Mouse (Mus musculus) lung, postnatal 36 days (tissue): Measurements from ENCODE around the gene Psmc1.

Source experiments
- DNase-seq: peaks from one replicate; pipeline ENCODE4 v3.0.0; 2022; ENCODE audit warnings: mixed read lengths

Gene Psmc1

DNA sequence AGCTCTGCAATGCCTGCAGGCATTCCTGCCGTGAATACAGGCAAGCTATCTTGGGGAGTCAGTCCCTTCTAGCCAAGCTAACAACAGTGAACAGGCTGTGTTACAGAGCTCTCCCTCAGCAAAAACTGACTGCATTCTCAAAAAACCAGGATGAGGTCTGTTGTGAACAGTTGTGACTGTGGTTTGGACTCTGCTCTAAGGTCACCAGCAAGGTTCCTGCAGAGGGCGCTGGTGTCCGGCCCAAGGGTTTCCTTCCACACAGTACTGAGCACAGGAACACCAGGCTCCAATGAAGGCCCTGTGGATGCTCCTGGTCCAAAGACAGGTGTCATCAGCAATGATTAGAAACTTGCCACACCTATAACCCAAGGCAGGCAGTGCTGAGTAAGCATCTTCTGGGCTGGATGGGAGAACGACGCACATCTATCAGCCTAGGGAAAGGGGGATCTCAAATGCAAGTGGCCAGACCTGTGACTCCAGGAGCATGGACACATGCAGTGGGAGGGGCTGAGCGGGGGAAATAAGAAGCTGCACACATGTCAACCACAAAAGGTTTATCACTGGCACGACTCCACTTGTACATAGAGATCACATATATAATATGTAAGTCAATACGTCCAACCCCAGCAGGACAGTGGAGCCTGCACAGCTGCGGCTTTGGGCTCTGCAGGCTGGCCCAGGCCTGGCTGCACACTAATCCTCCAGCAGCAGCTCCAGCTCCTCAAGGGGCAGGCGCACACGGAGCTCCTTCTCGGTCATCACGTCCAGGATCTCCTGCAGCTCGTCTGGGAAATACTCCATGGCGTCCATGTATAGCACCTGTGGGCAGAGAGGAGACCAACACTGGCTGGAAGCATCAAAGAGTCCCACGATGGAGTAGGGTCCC is 15.2 kb downstream of the Psmc1 start:
- no peak for DNase-seq

DNA sequence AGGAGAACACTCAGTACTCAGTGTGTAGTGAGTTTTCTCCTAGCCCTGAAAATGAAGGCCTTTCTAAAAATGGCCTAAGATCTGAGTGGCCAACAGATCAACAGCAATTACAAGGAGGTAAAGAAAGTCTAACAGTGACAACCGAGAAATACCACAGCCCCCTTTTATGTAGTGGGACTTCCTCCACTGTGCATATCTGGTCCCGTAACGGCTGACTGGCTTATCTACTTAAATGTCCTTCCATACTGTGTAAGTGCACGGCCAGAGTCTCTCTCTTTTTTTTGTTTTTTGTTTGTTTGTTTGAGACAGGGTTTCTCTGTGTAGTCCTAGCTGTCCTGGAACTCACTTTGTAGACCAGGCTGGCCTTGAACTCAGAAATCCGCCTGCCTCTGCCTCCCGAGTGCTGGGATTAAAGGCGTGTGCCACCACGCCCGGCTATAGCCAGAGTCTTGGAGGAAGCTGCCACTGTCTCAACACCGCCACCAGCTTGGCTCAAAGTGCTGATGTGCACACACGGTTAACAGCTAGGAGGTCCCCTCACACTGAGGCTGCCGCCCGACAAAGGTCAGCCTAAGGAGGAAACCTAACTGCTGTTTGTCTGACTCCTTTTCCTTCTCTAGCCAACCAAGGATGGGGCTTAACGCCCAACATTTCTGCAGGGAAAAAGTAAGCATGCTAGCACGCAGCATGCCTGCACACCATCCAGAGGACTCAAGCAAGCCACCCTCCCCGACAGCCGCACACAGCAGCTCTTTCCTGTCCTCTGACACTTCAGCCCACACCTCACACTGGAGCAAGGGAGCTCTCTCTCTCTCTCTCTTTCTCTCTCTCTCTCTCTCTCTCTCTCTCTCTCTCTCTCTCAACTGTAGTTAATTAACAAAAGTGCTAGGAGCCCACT is 17.3 kb downstream of the Psmc1 start:
- DNase-seq: peak; percentile 66

DNA sequence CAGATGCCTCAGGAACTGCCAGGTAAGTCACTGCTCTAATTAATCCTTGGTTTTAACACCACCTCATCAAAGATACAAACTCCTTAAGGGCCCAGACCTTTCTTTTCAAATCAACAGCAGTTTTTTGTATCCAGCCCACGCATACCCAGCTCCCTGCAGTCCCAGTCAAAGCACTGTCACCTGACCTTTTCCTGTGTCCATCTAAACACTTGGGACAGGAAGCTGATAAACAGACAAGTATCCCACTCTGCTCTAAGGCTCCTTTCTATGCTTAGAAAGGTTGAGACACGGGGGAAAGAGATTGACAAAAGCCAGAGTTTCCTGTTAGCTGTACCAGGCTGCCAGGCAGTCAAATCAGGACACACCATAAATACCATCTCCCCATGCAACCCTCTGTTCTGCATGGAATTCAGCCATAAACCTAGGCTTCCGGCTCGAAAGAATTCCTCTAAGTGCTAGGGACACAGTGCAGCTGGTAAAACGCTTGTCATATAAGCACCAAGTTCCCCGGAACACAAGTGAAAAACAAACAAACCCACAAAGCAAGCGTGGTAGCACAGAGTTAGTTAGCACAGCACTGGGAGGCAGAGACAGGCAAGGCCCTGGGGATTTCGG is 18.0 kb downstream of the Psmc1 start:
- DNase-seq: peak; percentile 87

DNA sequence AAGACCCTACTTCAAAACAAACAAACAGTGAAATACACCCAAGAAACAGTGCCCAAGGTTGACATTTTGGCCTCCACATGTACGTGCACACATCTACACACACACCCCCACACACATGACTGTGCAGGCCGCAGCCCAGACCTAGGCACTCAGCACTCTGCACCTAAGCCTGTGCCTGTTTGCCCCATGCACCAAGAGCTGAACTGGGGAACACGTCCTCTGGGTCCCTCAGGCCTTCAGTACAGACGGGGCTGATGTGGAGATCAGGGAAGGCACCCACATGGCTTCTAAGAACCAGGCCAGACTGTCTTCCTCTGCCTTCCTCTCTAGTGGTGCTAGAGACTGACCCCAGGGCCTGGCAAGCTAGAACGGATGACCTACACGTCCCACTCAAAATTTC is 18.6 kb downstream of the Psmc1 start:
- no peak for DNase-seq

DNA sequence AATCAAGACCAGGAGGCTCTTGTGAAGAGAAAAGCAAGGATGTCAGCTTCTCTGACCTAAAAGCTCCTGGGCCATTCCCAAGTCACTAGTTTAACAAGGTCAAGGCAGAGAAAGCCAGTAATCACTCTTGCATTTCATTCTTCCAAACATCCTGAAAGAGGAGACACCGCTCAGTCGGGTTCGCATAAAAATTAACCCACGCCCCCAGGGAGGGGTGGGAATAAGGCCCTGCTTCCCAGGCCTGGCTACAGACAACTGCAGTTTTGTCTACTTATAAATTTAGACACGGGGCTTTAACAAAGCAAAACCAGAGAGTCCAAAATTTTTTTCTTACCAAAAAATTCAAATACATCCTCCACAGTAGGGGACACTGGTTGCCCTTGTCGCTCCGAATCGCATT is 19.0 kb downstream of the Psmc1 start:
- DNase-seq: no peak

DNA sequence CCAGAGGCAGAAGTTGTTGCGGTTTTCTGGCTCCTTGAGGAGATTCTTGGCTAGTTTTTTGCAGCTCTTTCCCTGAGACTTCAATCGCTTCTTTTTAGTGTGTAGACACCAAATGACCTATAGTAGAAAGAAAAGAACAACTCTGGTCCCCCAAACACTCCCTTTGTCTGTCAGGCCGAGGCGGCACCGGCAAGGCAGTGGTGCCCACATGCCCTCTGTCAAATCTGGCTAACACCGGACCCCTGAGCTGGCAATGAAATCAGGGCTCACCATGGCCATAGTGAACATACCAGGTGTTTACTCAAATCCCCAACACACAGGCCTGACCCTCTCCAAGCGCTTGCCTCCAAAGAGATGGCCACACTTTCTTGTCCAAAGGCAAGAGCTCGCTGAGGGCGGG is 21.2 kb downstream of the Psmc1 start:
- DNase-seq: no peak

DNA sequence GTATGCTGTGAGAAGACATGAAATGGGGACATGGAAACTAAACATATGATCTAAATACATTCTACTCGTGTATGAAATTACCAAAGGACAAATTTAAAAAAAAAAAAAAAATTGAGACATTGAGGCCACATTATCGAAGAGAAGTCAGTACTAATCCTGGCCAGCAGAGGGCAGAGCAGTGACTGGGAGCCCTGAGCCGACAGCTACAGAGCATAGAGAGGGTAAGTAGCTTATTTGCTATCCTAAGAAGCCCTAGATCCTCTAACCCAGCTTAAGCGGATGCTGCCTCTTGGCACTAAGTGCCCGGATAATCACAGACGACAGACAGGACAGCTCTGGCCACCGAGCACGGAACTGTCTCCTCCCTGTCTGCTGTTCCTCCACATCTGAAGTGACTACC is 21.7 kb downstream of the Psmc1 start:
- peak; percentile 80 for DNase-seq

- DNase-seq: no peak
Measured at GRCm38 (mm10) chr12:100134395-100134936, 24.5 kb downstream of the Psmc1 start.

- DNase-seq: no peak
Measured at GRCm38 (mm10) chr12:100135117-100135516, 25.2 kb downstream of the Psmc1 start.

DNA sequence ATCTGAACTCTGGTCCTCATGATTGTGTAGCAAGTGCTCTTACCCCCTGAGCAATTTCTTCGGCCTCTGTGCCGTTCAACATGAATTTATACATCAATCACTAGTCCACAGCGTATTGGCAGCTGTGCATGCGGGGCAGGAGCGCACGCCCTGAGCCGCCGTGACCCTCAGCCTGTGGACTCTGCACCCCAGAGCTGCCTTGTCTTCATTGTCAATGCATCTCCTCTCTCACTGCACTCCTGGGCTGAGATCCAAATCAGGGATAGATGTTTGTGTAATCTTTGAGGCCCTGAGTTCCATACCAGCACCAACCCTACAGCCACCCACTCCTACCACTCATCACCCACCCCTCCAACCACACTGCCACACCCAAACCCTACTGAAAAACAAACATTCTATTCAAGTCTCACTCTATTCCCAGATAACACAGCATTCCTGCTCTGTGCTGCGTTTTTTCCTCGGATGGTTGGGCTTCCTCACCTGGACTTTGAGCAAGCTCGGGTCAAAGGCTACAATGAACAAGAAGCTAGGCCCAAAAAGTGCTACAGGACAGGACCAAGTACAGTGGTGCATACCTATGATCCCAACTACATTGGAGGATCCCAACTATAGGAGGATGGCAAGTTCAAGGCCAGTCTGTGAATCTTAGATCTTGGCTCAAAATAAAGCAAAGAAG is 33.0 kb downstream of the Psmc1 start:
- no peak for DNase-seq

DNA sequence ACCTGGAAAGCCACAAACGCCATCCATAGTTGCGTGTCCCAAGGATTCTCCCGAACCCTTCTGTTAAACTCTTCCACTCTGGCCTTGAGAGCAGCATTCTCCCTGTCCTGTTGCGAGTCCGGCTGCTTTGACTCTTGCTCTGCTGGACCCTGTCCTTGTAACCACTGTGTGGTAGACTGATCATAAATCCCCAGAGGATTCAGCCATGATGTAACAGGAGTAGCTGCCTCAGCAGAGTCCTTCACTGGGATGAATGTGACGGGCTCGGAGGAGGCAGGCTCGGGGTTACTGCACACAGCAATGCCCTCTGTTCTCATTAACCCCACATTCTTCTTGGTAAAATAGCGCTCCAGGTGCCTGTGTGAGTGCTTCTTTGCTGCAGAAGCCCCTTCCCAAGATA is 33.8 kb downstream of the Psmc1 start:
- no peak for DNase-seq

- peak; percentile 54 for DNase-seq
Measured at GRCm38 (mm10) chr12:100144269-100144668, 34.3 kb downstream of the Psmc1 start.

DNA sequence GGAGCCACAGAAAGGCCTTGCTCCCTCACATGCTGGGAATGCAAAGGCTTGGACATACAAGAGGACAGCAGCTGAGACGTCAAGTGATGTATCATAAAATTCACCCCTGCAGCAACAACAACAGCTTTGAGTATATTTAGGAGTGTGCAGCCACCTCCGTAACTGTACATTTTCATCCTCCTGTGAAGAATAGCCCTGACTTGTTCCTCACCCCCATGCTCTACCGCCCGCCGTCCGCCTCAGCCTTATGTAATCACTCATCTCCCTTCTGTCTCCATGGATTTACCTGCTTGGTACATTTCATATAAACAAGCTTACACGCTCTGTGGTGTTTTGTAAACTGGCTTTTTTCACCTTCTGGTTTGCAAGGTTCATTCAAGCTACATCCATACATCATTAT is 42.5 kb downstream of the Psmc1 start:
- no peak for DNase-seq

DNA sequence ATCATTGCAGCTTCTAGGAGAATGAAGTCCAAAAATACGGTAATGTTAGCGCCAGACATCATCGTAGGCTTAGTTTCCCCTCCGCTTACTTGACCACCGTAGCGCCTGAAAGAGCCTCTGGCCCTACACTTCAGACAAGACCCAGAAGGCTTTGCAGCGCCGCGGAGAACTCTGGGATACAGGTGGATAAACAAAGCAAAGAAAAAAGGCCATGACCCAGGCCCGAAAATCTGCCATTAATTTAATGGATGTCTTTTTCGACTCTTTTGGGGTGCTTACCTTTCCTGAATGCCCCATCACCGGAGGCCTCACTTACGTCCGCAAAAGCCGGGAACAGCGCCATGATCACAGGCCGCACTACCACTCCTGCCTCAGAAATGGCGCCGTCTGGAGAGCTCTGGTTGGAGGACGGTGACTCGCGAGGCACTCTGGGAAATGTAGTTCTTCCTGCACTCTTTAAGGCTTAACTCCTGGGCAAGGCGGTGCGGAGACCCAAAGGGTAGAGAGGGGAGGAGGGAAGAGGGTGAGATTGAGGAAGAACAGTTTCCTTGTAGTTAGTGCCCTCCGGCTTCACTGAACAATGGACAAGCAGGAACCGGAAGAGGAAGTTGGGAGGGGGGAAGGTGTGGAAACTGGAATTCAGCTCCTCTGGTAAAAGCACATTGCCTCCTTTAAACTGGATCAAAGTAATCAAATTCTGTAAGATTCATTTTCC is 49.5 kb downstream of the Psmc1 start, which contains the start of gene Nrde2:
Nrde2 (minus strand) TSS at position 393 of the 715 bp plus-strand sequence.
- peak; percentile 98 for DNase-seq

- DNase-seq: no peak
Measured at GRCm38 (mm10) chr12:100164991-100165500, 55.1 kb downstream of the Psmc1 start.

DNA sequence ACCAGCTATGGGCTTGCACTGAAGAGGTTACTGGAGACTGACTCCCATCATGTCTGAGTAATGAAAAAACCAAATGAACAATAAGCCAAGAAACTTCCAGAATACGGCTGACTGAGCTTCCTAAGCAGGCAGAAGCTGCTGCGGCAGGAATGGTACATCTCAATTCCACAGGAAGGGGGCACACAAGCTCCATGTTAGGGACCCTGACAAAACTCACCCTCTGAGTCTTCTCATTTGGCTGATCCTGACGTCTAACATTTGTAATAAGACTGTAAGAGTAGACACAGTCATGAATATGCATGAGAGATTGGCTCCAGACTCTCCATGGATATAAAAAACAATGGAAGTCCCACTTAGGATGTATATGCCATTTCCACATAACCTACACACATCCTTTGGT is 56.2 kb downstream of the Psmc1 start:
- DNase-seq: peak; percentile 57

DNA sequence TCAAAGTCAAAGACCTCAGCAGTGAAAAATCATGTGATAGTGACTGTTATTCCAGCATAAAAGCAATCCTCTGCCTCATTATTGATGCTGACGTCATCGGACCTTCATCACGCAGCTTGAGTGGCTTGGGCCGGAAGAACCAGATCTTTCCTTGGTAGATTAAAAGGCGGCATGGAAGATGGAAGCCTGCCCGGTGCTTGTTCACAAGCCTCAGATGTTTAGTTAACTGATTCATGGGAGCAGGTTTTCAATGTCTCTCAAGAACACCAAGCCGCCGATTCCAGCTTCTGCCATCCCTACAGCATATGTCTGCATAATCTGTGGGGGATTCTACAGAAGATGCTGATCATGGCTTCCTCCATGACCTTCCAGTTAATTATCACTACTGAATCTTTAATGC is 57.0 kb downstream of the Psmc1 start:
- peak; percentile 47 for DNase-seq

DNA sequence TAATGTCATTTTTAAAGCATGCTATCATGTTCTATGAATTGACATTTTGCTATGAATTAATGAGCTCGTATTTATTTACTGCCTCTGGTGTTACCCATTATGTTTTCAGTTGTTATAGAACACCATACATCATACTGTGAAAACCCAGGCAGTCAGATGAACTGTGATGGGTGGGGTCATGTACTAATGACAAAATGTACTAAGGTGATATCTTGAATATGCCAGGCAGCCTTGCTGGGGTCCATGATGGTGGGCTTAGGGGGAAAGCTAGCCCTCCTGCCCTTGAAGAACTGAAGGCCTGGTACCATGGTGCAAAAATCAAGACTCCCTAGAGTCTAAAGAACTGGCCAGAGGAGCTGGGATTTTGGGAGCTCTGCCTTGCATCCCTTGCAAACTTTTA is 57.5 kb downstream of the Psmc1 start:
- DNase-seq: no peak

GRCm38 (mm10) chr12:100167931-100168871 is 58.2 kb downstream of the Psmc1 start:
- peak; percentile 50 for DNase-seq

DNA sequence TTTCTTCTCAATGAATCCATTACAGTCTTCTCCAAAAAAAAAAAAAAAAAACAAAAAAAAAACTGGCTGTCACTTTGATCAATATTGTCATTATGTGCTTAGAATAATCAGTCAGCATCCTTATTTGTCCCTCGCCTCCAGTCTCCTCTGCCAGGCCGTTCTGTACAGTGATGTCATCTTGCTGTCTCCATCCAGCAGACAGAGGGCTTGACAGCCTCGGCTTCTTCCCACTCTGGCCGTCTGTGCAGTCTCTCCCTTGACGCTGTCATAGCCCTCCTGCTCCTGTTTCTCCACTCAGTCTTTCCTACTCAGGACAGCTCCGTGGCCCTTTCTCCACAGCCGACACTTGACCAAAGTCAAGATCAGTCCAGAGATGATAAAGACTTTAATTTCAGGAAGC is 62.5 kb downstream of the Psmc1 start:
- no peak for DNase-seq
